16 mouse cellular contexts compared by ENCODE assay signal in genomic region chr11:34079542-34080464, GRCm38 (mm10). TPM values are rescaled to one million over a fixed set of nuclear protein-coding genes. Genes with fewer than 3 reads are reported as not detected.
DNase-seq lines count a peak whose midpoint lies in the region; ATAC-seq and TF ChIP-seq lines count a peak whose summit lies in the region.
"Had no signal": no experiment of that assay in that cellular context is flagged by ENCODE, and none has a peak within 500 bp of the region (broad histone marks: within the 10 kb centered on the region; RNA-seq: fewer than 3 reads in every experiment).

No protein-coding gene starts in this region.

- no peak for TF ChIP-seq CTCF in liver, postnatal 0 days (IDR thresholded peaks at IDR 0.05; ENCODE audit: low read depth)

- H3K27me3 ChIP-seq in embryonic facial prominence, embryonic 14.5 days (replicated peaks; ENCODE audit: control insufficient read depth, insufficient read depth, low read length), result no peaks in the 10 kb centered on the region
- no peaks in the 10 kb centered on the region; the same call in 1 of the 2 replicates for H3K27me3 ChIP-seq in embryonic facial prominence, embryonic 10.5 days (replicated peaks; ENCODE audit: low read depth, poor library complexity, severe bottlenecking)
- no peaks in the 10 kb centered on the region for H3K27me3 ChIP-seq in limb, embryonic 14.5 days (ENCODE audit: control insufficient read depth, insufficient read depth, low read length)
- 0 out of 2 replicates have a peak, but pooled peaks cover 1% of the 10 kb centered on the region for H3K27me3 ChIP-seq in limb, embryonic 10.5 days (ENCODE audit: low read depth, poor library complexity, severe bottlenecking)
- H3K27me3 ChIP-seq in liver, postnatal 0 days (ENCODE audit: insufficient read depth, low read length), result no peaks in the 10 kb centered on the region
- H3K27me3 ChIP-seq: liver, embryonic 13.5 days; megakaryocyte, embryonic 14.5 days had no signal

- no peak for TF ChIP-seq EP300 in liver, postnatal 0 days (IDR thresholded peaks at IDR 0.05; ENCODE audit: low read depth)

- H3K79me2 ChIP-seq in macrophage (ENCODE audit: inconsistent target), result no peaks in the 10 kb centered on the region

- no peak overlapping the region for H3K4me2 ChIP-seq in embryonic facial prominence, embryonic 14.5 days (ENCODE audit: low read depth, low read length)
- no peak overlapping the region for H3K4me2 ChIP-seq in limb, embryonic 14.5 days (replicated peaks; ENCODE audit: low read depth, low read length, severe bottlenecking)
- H3K4me2 ChIP-seq in liver, postnatal 0 days (ENCODE audit: low read depth, low read length), result no peak overlapping the region
- H3K4me2 ChIP-seq: liver, embryonic 13.5 days had no signal

- WGBS in embryonic facial prominence, embryonic 14.5 days, result 40% methylated on average over 6 of the region's 6 CpGs
- 71% methylated on average over 6 of the region's 6 CpGs for WGBS in embryonic facial prominence, embryonic 10.5 days
- WGBS in limb, embryonic 14.5 days, result 51% methylated on average over 6 of the region's 6 CpGs
- WGBS in limb, embryonic 10.5 days, result 80% methylated on average over 6 of the region's 6 CpGs
- 17% methylated on average over 6 of the region's 6 CpGs for WGBS in macrophage (ENCODE audit: missing documents)
- 43% methylated on average over 6 of the region's 6 CpGs for WGBS in liver, postnatal 0 days (ENCODE audit: insufficient replicate concordance)

- H3K9ac ChIP-seq in embryonic facial prominence, embryonic 14.5 days (ENCODE audit: low read depth, low read length), result no peak overlapping the region
- H3K9ac ChIP-seq in limb, embryonic 14.5 days (ENCODE audit: low read depth, low read length, severe bottlenecking), result no peak overlapping the region
- H3K9ac ChIP-seq in liver, postnatal 0 days (replicated peaks), result no peak overlapping the region
- H3K9ac ChIP-seq: liver, embryonic 13.5 days had no signal

- H3K4me3 ChIP-seq in embryonic facial prominence, embryonic 14.5 days (ENCODE audit: low read depth, low read length), result no peak overlapping the region
- H3K4me3 ChIP-seq in embryonic facial prominence, embryonic 10.5 days, result no peak overlapping the region
- H3K4me3 ChIP-seq in limb, embryonic 14.5 days (replicated peaks; ENCODE audit: low read length), result no peak overlapping the region
- no peak overlapping the region for H3K4me3 ChIP-seq in limb, embryonic 10.5 days
- H3K4me3 ChIP-seq in macrophage (ENCODE audit: inconsistent target), result no peak overlapping the region
- H3K4me3 ChIP-seq in liver, postnatal 0 days (ENCODE audit: low read depth, low read length), result no peak overlapping the region
- H3K4me3 ChIP-seq: liver, embryonic 13.5 days; megakaryocyte, embryonic 14.5 days had no signal

- peaks cover 7% of the 10 kb centered on the region; the same call in 1 of the 2 replicates for H3K4me1 ChIP-seq in embryonic facial prominence, embryonic 14.5 days (ENCODE audit: control insufficient read depth, insufficient read depth, low read length)
- no peaks in the 10 kb centered on the region for H3K4me1 ChIP-seq in embryonic facial prominence, embryonic 10.5 days
- peaks cover 7% of the 10 kb centered on the region for H3K4me1 ChIP-seq in limb, embryonic 14.5 days (ENCODE audit: control insufficient read depth, insufficient read depth, low read length)
- no peaks in the 10 kb centered on the region for H3K4me1 ChIP-seq in limb, embryonic 10.5 days
- H3K4me1 ChIP-seq in liver, postnatal 0 days (ENCODE audit: insufficient read depth), result no peaks in the 10 kb centered on the region
- H3K4me1 ChIP-seq: liver, embryonic 13.5 days had no signal

- H3K27ac ChIP-seq in embryonic facial prominence, embryonic 14.5 days (replicated peaks; ENCODE audit: low read depth, low read length), result no peak overlapping the region
- no peak overlapping the region for H3K27ac ChIP-seq in embryonic facial prominence, embryonic 10.5 days (replicated peaks)
- H3K27ac ChIP-seq in limb, embryonic 14.5 days (replicated peaks; ENCODE audit: low read depth, low read length), result no peak overlapping the region
- no peak overlapping the region for H3K27ac ChIP-seq in limb, embryonic 10.5 days
- H3K27ac ChIP-seq in macrophage, result peak overlapping the region; percentile 21; the same call in 1 of the 2 replicates
- no peak overlapping the region for H3K27ac ChIP-seq in liver, postnatal 0 days (ENCODE audit: low read depth)
- H3K27ac ChIP-seq: liver, embryonic 13.5 days had no signal

- peak; percentile 66 for DNase-seq in embryonic facial prominence, embryonic 14.5 days (ENCODE audit: low spot score)
- no peak for DNase-seq in embryonic facial prominence, embryonic 10.5 days (ENCODE audit: low spot score)
- peak; percentile 25 for DNase-seq in limb, embryonic 14.5 days (ENCODE audit: low spot score)
- no peak for DNase-seq in limb, embryonic 10.5 days (ENCODE audit: low spot score)
- DNase-seq in adrenal gland, postnatal 10 days, result peak; percentile 63
- no peak for DNase-seq in liver, postnatal 0 days
- no peak for DNase-seq in gastrocnemius, postnatal 4 days (ENCODE audit: low spot score in 2 of 2)
- DNase-seq: B cell, adult 2 months; gastrocnemius, postnatal 25 days; heart, postnatal 14 days; kidney, adult 2 months; liver, embryonic 13.5 days; spleen, adult 18-20 months had no signal

- no peak for TF ChIP-seq POLR2A in limb, embryonic 14.5 days (IDR thresholded peaks at IDR 0.05; ENCODE audit: borderline replicate concordance, extremely low read depth, insufficient read depth, insufficient read length)

- no peaks in the 10 kb centered on the region for H3K36me3 ChIP-seq in embryonic facial prominence, embryonic 14.5 days (ENCODE audit: control insufficient read depth, insufficient read depth, low read length)
- no peaks in the 10 kb centered on the region for H3K36me3 ChIP-seq in embryonic facial prominence, embryonic 10.5 days (replicated peaks)
- H3K36me3 ChIP-seq in limb, embryonic 14.5 days (ENCODE audit: control insufficient read depth, insufficient read depth, low read length), result no peaks in the 10 kb centered on the region
- H3K36me3 ChIP-seq in limb, embryonic 10.5 days, result no peaks in the 10 kb centered on the region
- H3K36me3 ChIP-seq in macrophage (ENCODE audit: inconsistent target), result peaks cover 88% of the 10 kb centered on the region
- H3K36me3 ChIP-seq in liver, postnatal 0 days (replicated peaks; ENCODE audit: insufficient read depth, low read length), result peaks cover 6% of the 10 kb centered on the region; the same call in 1 of the 2 replicates
- H3K36me3 ChIP-seq: liver, embryonic 13.5 days had no signal

- peak; percentile 35; the same call in 1 of the 2 replicates for ATAC-seq in embryonic facial prominence, embryonic 14.5 days (ENCODE audit: low read depth)
- no peak for ATAC-seq in limb, embryonic 14.5 days (ENCODE audit: low FRiP score, low read depth)
- no peak for ATAC-seq in liver, postnatal 0 days

- no peaks in the 10 kb centered on the region for H3K9me3 ChIP-seq in embryonic facial prominence, embryonic 14.5 days (ENCODE audit: control insufficient read depth, low read length)
- H3K9me3 ChIP-seq in embryonic facial prominence, embryonic 10.5 days, result no peaks in the 10 kb centered on the region
- no peaks in the 10 kb centered on the region for H3K9me3 ChIP-seq in limb, embryonic 14.5 days (ENCODE audit: control insufficient read depth, low read length)
- H3K9me3 ChIP-seq in limb, embryonic 10.5 days (replicated peaks), result no peaks in the 10 kb centered on the region
- H3K9me3 ChIP-seq in liver, postnatal 0 days (ENCODE audit: low read length), result no peaks in the 10 kb centered on the region
- H3K9me3 ChIP-seq: liver, embryonic 13.5 days; megakaryocyte, embryonic 14.5 days had no signal

RNA-seq across cellular contexts. Expression of gene 4930469K13Rik, which starts 18.6 kb away (rescaled TPM):
- 0.54 and 0.72 TPM in 2 replicates for polyA plus RNA-seq in embryonic facial prominence, embryonic 14.5 days (2014; fragmentation: Nextera tagmentation; extraction: Ambion mirVana)
- polyA plus RNA-seq in embryonic facial prominence, embryonic 10.5 days (2016; fragmentation: Nextera tagmentation; extraction: Ambion mirVana), result not detected in 2 replicates
- 0.23 TPM in 1 of 2 replicates, not detected in the other for polyA plus RNA-seq in limb, embryonic 14.5 days (2012; rRNA removed)
- not detected in 2 replicates for polyA plus RNA-seq in limb, embryonic 14.5 days (2014; fragmentation: Nextera tagmentation; extraction: Ambion mirVana)
- polyA plus RNA-seq in limb, embryonic 10.5 days (2016; fragmentation: Nextera tagmentation; extraction: Ambion mirVana), result not detected in 2 replicates
- total RNA-seq in adrenal gland, postnatal 10 days (2021), result not detected
- not detected for total RNA-seq in macrophage (2018; cell fraction: chromatin; rRNA removed)
- not detected for total RNA-seq in macrophage (2018; cell fraction: cytosol; rRNA removed)
- 1 to 10 TPM in 1 of 26 experiments, not detected in 25; 2.6 TPM for total RNA-seq in macrophage (2018; cell fraction: nucleus; rRNA removed)
- not detected in 3 replicates for polyA plus RNA-seq in macrophage (2018)
- polyA plus RNA-seq in liver, postnatal 0 days (2015; fragmentation: Nextera tagmentation; extraction: Ambion mirVana), result not detected in 2 replicates
- total RNA-seq in gastrocnemius, postnatal 4 days (2021), result not detected
- total RNA-seq: gastrocnemius, postnatal 25 days; heart, postnatal 14 days; layer of hippocampus, postnatal 14 days had no signal
- polyA plus RNA-seq: liver, embryonic 13.5 days had no signal

RNA-seq across cellular contexts. Expression of gene Lcp2, which starts 33.1 kb away (rescaled TPM):
- 4.9 and 6.4 TPM in 2 replicates for polyA plus RNA-seq in embryonic facial prominence, embryonic 14.5 days (2014; fragmentation: Nextera tagmentation; extraction: Ambion mirVana)
- polyA plus RNA-seq in embryonic facial prominence, embryonic 10.5 days (2016; fragmentation: Nextera tagmentation; extraction: Ambion mirVana), result 1.4 and 1.5 TPM in 2 replicates
- polyA plus RNA-seq in limb, embryonic 14.5 days (2012; rRNA removed), result 4.2 and 5.1 TPM in 2 replicates
- 4.4 and 6.1 TPM in 2 replicates for polyA plus RNA-seq in limb, embryonic 14.5 days (2014; fragmentation: Nextera tagmentation; extraction: Ambion mirVana)
- polyA plus RNA-seq in limb, embryonic 10.5 days (2016; fragmentation: Nextera tagmentation; extraction: Ambion mirVana), result 1.0 and 1.2 TPM in 2 replicates
- 1 to 10 TPM; 5.0 to 5.5 TPM for total RNA-seq in adrenal gland, postnatal 10 days (2021)
- total RNA-seq in macrophage (2018; cell fraction: chromatin; rRNA removed), result 1,000 to 10,000 TPM in 1 of 26 experiments, 100 to 1,000 TPM in 25; 164 to 1,019 (median 482) TPM
- total RNA-seq in macrophage (2018; cell fraction: cytosol; rRNA removed), result 100 to 1,000 TPM in 18 of 26 experiments, 10 to 100 TPM in 8; 66.7 to 415 (median 156) TPM
- 100 to 1,000 TPM; 109 to 703 (median 344) TPM for total RNA-seq in macrophage (2018; cell fraction: nucleus; rRNA removed)
- 82.2 to 128 TPM (median 93.6 TPM) in 3 replicates for polyA plus RNA-seq in macrophage (2018)
- polyA plus RNA-seq in liver, postnatal 0 days (2015; fragmentation: Nextera tagmentation; extraction: Ambion mirVana), result 9.8 and 12.3 TPM in 2 replicates
- 1 to 10 TPM; 3.3 to 3.4 TPM for total RNA-seq in gastrocnemius, postnatal 4 days (2021)

Comparison
In these comparisons a context has a peak if more than half of its experiments do, and no peak if none do; other contexts are left out.
1. DNase-seq: peak in embryonic facial prominence, embryonic 14.5 days (single experiment), limb, embryonic 14.5 days (single experiment) and adrenal gland, postnatal 10 days (single experiment); none in embryonic facial prominence, embryonic 10.5 days (single experiment), limb, embryonic 10.5 days (single experiment), liver, postnatal 0 days (single experiment) and gastrocnemius, postnatal 4 days (0 of 2).